Mouse (Mus musculus): ENCODE measurements at regions not wholly inside any gene's neighbourhood (a gene's known extent, or its start where the extent isn't known, plus 50 kb on each side); places are given as distances from the start of the nearest gene placed in this dataset.

DNA sequence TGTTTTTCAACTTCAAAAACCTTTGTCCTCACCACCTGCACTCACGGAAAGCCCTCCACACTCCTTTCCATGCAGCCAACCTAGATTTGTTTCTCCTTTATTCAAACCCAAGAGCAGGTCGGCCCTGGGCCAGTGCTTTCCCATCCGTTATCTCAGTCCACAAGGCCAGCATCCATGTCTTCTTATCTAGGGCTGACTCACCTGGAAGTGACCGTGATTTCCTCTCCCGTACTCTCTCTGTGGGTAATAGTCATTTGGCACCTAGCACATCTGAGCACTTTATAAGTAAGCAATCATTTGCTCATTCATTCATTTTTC, 106.2 kb downstream of the Rassf10 start:
- DNase-seq (ENCODE audit: low spot score): no peak

DNA sequence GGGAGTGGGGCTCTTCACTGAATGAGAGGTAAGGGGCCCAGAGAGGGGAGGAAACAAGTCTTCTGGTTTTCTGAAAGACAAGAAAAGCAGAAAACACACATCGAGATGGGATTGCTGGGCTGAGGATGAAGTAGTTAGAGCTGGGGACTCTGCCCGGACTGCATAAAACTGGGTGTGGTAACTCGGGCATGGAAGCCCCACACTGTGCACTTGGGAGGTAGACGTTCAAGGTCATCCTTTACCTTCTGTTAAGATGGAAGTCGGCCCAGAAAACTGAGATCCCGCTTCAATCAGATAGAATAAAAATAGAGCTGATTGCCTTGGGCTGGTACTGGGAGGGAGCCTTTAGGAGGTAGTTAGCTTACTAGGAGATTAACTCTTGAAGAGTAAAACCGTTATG, 107.2 kb downstream of the Rassf10 start:
- DNase-seq (ENCODE audit: low spot score): no peak

DNA sequence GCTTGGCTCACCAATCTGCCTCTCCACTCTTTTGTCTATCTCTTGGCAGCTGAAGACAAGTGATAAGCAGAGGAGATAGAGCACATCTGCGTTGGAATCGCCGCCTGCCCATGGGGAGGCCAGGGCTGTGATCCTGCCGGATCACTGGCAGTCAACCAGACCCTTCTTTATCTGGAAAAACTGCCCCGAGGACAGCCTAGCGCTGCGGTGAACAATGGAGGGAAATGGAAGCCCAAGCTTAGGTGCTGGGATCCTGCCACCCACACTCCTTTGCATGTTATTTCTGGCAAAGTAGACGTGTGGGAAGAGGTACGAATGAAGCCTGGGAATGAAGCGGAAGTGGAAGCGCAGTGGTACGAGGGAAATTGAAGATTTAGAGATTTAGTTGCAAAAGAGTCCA, 112.8 kb downstream of the Rassf10 start:
- DNase-seq (ENCODE audit: low spot score): no peak

DNA sequence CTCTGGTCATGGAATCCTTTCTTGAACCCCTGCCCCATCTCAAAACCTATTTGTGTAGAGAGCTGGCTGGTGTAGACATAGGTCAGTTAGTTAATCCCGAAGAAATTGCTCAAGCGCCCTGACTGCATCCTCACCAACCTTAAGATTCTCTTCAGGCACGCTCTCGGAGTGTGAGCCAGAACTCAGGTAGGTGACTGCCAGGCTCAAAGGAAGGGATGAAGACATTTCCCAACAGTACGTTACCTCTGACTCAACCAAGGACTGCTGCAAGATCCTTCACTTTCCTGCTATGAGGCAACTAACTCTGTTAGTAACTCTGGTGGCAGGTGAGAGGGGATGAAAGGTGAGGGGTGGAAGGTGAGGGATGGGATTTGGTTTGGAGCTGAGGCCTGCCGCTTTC, 114.5 kb downstream of the Rassf10 start:
- DNase-seq (ENCODE audit: low spot score): no peak

DNA sequence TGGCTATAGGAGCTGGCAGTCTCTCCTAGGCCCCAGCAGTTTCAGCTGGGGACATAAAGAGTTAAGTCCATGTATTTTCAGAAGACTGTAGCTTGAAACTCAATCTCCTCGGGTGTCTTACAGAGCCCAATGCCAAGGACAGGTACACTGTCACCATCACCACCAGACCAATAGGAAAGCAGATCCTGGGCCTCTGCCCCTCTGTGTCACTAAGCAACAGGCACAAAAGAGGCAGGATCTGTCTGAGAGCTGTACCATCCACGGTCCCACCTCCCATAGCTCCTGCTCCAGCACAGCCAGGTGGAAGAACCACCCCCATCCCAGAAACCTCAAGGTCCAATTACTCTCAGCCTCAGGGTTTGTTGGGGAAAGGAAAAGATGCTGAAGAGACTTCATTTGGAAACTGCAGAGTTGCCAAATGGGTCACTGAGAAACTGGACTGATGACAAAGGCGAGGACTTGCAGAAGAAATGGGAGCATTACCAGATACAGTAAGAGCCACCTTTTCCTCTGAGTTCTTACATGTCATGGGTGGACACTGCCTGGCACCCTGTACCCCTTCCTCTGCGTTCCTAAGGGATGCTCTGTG, 115.7 kb downstream of the Rassf10 start:
- no peak for DNase-seq (ENCODE audit: low spot score)

DNA sequence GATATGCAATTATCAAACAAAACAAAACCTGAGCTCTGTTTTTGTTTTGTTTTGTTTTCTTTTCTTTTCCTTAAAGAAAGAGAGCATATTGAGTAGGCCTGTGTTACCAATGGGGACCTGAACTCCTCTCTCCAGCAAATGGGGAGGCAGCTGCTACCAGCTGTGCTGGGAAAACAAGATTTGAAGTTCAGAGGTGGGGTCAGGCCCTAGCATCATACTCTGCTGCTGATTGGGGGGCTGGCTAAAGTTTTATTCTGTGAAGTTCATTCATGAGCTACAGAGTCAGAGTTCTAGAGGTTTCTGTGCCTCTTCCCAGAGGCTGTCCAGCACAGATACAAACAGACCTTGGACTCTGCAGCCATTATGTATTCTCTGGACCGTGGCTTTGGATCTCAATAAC, 117.7 kb downstream of the Rassf10 start:
- no peak for DNase-seq (ENCODE audit: low spot score)

DNA sequence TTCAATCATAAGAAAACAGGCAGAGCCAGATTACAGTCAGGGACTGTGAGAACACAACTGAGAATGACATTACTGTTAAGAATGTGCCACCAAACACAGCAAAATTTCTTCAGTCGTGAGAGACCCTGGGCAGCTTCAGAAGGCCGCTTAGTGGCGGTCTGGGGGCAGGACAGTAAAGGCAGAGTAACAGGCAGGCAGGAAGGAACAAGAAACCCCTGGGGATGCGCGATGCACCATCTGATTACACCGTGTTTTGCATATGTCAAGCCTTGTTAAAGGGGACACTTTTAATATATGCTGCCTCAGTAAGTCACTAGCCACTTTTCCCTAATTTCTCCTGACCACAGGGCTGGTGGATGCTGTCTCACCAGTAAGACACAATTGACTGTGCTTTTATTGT, 120.0 kb downstream of the Rassf10 start:
- no peak for DNase-seq (ENCODE audit: low spot score)

DNA sequence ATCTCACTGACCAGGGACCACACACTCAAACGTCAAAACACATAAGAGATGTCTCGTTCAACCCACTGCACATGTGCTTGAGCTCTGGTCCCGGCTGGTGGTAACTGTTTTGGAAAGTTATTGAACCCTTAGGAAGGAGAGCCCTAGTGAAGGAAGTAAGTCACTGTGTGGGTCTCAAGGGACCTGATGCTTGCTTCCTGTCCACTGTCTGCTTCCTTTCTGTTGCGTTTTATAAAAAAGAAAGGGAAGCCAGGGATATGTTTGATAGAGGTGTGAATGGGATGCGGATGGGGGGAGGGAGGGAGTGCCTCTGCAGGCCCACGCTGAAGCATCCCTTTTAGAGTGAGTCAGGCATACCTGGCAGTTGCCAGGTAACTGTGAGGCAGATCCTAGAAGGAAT, 121.6 kb downstream of the Rassf10 start:
- DNase-seq (ENCODE audit: low spot score): no peak

DNA sequence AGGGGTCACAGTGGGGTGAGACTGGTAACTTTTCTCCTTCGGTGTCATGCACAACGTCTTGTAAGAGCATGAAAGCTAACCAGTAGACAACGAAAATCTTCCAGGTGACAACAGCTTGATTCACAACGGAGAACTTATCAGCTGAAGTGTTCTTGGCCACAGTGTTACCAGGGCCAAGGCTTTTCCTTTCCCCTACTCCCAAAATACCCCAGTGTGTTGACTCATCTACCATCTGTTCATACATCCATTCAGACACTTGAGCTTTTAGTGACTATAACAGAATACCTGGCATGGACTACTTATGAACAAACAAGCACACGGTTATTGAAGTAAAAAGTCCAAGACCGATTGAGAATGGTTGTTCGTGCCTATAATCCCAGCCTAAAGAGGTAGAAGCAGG, 122.5 kb downstream of the Rassf10 start:
- DNase-seq (ENCODE audit: low spot score): no peak

DNA sequence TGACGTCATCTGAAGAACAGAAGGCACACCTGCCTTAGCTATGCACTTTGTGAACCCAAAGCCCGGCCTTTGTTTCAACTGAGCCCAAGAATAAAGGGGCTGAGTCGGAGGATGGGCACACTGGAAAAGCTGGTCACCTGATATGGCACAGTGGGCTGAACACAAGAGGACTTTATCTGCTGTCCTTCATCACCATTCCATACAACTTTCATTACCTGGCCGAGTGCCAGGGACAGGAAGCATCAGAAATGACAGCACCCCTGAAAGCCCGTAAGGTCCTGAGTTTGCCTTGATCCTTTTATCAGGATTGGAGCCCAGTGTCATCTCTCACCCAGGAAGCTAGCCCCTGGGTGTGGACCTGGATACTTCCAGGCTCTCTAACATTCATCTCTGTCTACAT, 126.1 kb upstream of the Arntl start:
- no peak for DNase-seq (ENCODE audit: low spot score)

DNA sequence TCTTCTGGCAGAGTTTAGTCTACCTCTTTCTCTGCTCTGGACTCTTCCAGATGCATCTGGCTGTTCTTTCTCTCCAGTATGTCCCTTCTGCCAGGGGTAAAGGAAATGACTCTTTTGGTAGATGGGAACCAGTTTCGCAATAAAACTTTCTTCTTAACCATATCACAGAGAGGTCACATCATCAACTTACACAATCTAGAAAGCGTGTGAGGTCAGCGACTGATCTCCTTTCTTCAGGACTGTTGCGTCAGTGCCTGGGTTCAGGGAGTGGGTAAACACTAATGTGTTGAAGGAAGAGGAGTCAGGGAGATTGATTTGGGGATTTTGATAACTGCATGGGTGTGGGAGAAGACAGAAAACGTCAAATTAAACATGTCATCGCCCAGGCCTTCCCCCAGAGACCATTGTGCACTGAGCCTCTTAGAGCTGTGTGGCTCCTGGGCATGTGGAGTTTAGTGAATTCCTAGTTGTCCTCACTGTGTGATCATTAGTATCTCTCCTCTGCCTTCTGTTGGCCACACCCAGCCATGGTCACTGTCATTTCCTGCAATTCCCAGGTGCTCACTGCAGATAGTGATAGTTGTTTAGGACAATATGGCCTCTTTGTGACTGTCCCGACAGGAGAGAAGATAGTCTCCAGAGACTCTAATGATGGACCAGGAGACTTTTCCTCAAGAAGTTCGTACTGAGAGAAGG, 122.2 kb upstream of the Arntl start:
- no peak for DNase-seq (ENCODE audit: low spot score)

DNA sequence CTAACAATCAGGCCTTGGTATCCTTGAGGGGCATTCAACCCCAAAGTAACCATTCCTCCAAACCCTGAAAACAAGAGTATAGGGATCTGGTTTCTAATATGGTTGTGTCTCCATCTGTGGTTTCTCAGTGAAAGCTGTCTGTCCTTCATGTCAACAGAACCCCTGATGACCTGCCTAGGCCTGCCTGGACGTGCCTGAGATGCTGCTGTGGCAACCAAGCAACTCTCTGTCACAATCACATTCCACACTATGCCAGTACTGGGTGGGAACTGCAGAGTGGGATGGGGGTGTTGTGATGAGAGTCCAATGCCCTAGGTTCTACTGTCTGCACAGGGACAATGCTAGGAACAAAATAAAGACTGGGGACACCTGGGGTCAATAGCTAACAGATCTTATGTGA, 121.1 kb upstream of the Arntl start:
- DNase-seq (ENCODE audit: low spot score): peak; percentile 31

DNA sequence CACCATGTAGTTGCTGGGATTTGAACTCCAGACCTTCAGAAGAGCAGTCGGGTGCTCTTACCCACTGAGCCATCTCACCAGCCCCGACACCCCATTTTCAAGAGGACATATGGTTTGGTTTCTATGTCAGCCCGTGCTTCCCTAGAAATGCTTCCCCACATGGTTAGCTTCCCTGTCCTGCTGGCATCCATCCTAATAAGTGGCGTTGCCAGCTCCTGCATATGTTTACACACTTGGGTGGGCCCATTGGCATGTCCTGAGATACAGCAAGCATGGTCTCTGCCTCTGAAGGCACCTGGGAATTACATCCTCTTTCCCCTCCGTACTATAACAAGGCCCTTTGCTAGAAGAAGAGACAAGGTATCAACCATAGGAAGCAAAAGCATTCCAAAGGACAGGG, 119.6 kb upstream of the Arntl start:
- DNase-seq (ENCODE audit: low spot score): no peak

DNA sequence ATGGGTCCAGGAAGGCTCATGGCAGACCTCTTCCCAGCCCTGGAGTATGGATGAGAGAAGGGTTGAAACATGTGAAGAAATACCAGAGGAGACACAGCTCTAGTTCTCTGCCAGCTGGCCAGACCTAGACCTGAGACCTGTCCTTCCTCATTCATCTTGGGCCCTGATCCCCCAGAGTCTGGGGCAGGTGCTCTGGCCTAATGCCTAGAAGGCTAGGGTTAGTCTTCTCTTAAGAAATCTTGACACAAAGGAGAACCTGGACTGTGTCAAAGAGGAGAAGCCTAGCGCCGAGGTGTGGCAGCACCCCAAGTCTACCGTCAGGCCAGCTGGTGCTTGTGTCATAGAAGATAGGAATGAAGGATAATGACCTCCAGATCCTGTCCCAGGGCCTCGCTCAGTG, 118.2 kb upstream of the Arntl start:
- DNase-seq (ENCODE audit: low spot score): no peak

DNA sequence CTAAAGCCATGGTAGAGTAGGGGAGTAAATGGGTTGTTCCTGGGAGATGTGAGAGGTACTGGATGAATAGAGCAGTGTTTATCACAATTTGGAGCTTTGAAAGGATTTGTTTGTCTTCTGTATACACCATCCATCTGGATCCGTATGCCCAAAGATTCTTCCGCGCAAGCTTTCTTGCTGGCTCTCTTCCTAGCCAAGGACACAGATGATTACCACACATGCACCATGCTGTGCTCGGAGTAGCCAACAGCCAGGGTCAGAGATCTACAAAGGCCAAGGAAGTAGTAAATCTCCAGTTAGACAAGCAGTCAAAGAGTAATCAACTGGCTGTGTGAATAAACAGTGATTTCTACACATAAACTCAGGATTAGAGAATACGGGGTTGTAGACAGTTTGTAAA, 113.3 kb upstream of the Arntl start:
- no peak for DNase-seq (ENCODE audit: low spot score)

DNA sequence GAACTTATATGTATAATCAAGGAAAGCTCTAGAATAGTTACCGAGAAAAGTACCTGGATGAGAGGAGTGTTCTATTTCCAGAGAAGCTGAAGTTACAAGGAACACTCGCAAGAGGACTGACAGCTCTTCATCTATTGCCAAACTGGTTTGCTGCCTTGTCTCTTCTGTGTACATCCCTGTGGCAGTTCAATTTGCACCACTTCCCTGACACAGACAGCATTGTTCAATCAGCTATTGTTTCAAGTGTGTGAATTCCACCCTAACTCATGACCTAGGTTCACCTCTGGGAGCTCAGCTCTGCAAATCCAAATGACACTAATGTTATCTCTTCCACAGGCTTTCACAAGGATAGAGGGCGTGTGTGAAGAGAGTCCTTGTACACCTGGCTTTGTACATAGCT, 112.2 kb upstream of the Arntl start:
- no peak for DNase-seq (ENCODE audit: low spot score)

DNA sequence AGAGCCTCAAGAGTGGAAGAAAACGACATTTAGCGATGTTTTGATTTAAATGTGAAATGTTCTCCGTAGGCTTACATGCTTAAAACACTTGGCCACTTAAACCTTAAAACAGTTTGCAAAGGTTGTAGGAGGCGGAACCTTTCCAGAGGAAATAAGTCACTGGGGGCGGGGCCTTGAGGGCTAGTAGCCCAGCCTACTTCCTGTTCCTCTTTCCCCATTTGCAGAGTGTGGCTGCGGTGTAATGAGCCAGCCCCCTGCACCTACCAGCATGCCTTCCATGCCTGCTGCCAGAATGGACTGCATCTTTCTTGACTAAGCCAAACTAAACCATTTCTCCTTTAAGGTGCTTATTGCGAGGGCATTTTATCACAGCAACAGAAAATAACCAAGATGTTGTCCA, 103.0 kb upstream of the Arntl start:
- no peak for DNase-seq (ENCODE audit: low spot score)

DNA sequence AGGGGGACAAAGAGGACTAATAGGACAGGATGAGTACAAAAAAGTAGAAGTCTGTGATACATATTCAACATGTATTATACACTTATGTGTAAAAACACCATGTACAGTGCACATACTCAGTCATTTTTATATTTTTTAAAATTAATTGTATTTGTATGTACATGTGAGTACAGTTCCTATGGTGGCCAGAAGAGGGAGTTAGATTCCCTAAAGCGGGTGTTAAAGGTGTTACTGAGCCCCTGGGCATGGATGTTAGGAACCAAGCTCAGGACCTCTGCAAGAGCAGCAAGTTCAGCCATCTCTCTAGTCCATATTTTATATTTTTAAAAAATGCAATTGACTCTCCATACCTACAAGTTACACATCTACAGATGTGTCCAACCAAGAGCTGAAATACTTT, 101.9 kb upstream of the Arntl start:
- no peak for DNase-seq (ENCODE audit: low spot score)

DNA sequence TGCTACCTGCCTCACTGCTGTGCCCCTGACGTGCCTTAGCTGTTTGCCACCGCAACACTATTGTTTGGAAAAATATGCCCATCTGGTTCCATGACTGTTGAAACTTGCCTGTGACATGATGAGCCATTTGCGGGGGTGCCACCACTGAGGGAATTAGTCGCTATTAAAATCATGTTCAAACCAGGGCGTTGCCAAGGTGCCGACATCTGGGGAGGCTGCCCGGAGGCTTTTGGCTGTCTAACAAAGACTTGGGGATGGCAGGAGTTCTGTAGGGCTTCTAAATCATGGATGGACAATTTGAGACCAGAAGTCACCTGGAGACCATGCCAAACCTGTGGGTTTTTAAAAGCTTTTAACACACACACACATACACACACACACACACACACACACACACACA, 100.5 kb upstream of the Arntl start:
- DNase-seq (ENCODE audit: low spot score): no peak

DNA sequence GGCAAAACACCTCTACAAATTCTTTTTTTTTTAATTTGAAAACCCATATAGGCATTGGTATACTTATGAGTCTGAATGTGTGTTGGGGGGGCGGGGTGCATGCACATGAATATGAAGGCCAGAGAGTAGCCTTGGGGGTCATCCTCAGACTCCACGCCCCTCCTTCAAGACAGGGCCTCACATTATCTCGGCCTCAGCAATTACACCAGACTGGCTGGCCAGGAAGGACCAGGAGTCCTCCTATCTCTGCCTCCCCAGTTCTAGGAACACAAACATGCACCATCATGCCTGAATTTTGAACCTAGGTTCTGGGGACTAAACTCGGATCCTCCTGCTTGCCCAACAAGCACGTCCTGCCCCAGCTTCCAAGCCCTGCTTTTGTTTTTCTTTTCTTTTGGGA, 99.3 kb upstream of the Arntl start:
- no peak for DNase-seq (ENCODE audit: low spot score)

DNA sequence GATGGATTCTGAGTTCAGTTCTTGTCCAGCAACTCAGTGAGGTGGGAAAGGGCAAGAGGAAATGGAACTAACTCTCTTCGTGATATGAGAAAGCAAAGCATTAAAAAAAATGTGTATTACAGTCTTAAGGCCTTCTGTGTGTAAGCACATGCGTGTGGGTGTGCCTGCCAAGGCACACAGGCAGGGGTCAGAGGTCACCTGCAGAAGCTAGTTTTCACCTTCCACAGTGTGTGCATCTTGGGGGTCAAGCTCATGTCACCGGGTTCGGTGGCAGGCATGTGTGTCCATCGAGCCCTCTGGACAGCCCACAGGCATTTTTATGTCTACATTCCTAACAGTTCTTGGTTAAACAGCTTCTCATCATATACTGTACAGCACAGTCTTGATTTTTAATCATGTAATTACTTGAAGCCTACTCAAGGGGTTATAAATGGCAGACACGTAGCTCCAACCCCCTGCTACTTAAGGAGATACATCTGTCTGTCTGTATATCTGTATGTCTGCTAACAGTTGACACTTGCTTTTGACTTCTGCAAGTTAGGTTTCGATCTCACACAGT, 98.7 kb upstream of the Arntl start:
- DNase-seq (ENCODE audit: low spot score): no peak

DNA sequence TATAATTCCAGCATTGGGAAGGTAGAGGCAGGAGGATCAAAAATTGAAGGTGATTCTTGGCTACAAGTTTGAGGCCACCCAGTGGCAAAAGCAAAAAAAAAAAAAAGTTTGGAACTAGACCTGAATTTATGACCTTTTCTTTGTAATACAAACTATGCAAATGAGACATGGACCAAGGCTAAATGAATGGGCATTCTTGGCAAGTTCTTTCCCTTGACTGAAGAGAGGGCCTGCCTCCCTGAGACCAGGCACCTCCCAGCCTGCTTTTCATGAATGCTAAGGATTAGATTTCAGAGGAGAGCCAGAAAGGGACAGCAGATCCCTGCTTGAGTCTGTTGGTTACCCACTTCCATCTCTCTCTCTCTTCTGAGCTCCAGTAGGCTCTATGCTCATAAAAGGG, 97.8 kb upstream of the Arntl start:
- DNase-seq (ENCODE audit: low spot score): no peak

DNA sequence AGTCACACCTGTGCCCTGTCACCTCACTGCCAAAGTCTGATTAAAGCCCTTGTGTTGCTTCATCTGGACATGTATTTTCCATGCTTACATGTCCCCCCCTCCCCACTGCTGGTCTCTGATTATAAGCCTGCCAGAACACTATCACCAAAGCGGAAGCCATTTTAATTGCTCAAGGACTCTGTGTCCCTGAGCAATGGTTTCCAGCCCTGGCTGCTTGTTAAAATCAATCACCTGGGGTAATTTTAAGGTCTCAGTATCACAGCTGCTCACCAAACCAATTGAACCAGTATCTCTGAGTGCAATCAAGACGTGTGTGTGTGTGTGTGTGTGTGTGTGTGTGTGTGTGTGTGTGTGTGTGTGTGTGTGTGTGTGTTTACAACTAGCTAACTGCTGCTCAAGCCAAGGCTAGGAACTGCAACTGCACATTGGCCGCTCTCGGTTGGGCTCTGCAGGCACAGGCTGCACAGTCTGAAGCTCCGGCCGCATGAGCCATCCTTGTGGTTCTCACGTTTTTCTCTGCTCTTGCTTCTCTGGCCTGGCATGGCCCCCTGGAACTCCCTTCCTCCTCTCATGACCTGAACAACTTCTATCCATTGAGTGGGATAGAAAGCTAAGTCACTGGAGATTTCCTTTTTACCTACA, 96.3 kb upstream of the Arntl start:
- no peak for DNase-seq (ENCODE audit: low spot score)
